Mouse (Mus musculus) megakaryocyte-erythroid progenitor cell, adult 5-6 weeks (primary cell): ENCODE data around the gene Btaf1. TPM values are rescaled to one million over a fixed set of nuclear protein-coding genes. Genes with fewer than 3 reads are reported as not detected.

Experiments used
- ATAC-seq: replicated peaks from 2 replicates; pipeline ENCODE4 v1.8.0; 2016; ENCODE audit warnings: mild to moderate bottlenecking, inconsistent platforms; ENCODE audit not compliant: severe bottlenecking, poor library complexity, low FRiP score, low TSS enrichment
- total RNA-seq, 2 experiments: library from RNA; stranded (forward) in 1 of 2; stranded (reverse) in 1 of 2; fragments of 200-1000, 215-1000 nt in 1 of 2; fragments of >200 nt in 1 of 2; fragmentation: Nextera tagmentation in 1 of 2; gene quantifications; 2 replicates each; pipeline ENCODE4 v1.2.3; 2014 to 2017

Btaf1 gene
- total RNA-seq (2014; fragmentation: Nextera tagmentation): 68.1 and 86.4 TPM in 2 replicates
- 131 and 145 TPM in 2 replicates for total RNA-seq (2017)

- peak; percentile 66 for ATAC-seq
Measured at GRCm38 (mm10) chr19:36925671-36926552, at the start of gene Btaf1. Gene Btaf1 (plus strand): TSS chr19:36926079.

DNA sequence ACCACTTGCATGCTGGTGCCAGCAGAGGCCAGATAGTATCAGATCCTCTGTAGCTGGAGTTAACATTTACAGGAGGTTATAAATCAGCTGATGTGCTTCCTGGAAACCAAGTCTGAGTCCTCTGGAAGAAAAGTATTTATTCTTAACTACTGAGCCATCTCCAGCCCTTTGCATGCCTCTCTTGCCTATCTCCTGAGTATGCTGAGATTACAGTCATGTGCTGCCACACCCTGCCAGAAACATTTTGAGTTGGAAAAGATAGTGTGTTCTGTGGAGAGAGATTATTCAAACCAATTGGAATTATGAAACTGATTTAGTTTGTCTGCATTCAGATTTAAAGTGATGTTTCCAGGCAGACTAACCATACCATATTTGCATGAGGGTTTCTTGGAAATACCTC, 48.5 kb upstream of the Btaf1 start:
- ATAC-seq: no peak

DNA sequence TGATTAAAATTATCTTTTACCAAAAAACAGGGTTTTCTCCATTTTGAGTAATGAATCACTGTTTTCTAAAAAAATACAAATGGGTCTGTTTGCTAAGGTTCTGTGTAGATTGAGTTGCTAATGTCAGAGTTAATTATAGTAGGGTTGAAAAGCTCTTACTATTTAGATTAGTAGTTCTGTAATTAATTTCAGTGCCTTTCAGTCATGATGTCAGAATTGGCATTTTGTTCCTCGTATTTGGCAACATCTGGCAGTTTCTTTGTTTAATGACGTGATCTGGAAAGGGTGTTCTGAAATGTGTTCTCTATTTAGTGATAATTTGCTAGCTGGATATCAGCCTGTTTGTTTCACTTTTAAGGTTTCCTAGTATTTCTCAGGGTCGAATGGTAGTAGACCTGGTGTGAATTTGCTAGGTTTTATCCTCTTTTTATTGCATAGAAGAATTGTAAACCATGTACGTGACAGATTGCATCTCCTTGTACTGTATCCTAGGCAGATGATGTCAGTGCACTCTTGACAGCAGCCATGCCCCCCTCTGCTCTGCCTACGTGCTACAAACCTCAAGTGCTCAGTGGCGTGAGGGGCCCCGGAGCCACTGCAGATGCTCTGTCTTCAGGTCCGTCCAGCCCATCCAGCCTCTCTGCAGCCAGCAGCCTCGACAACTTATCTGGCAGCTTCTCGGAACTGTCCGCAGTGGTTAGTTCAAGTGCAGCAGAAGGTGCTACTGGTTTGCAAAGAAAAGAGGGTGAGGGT, 47.0 kb upstream of the Btaf1 start:
- ATAC-seq: no peak

- 0 out of 2 replicates have a peak, but pooled peaks have one; percentile 22 for ATAC-seq
Measured at GRCm38 (mm10) chr19:36883119-36883518, 42.8 kb upstream of the Btaf1 start.

DNA sequence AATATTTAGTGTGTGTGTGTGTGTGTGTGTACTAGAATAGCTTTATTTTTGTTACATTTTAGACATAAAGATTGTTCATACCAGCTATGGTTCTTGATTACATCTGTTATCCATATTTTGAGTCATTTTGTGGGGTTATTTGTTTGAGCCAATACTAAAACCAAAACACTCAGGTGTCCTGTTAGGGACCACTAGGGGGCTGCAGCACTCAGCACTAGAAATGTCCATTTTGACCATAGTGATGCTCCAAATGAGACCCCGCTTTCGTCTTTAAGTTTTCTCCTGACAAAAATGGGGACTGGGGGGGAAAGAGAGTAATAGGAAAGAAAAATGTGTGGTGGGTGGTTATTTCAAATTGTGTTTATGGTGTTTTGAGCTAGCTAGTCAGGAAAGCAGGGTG, 39.6 kb upstream of the Btaf1 start:
- ATAC-seq: no peak

DNA sequence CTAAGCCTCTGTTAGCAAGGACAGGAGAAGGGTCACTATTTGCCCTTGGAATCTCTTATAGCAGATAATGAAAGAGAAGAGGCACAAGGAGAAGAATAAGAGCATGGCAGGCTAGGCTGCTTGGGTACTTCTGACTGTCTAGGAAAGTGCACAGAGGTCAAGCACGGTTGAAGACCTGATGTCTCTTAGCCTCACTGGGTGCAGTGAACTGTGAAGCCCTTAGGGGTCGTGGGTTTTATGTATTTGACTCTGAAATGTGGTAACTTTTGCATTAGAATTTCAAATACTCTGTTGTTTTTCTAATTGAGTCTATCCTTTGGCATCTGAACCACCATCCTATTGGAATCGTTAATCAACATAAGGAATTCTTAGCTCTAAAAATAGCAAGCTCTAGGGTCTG, 38.2 kb upstream of the Btaf1 start:
- no peak for ATAC-seq

GRCm38 (mm10) chr19:36891746-36892145, 34.1 kb upstream of the Btaf1 start:
- no peak for ATAC-seq

GRCm38 (mm10) chr19:36896791-36897569, 28.9 kb upstream of the Btaf1 start:
- ATAC-seq: no peak

DNA sequence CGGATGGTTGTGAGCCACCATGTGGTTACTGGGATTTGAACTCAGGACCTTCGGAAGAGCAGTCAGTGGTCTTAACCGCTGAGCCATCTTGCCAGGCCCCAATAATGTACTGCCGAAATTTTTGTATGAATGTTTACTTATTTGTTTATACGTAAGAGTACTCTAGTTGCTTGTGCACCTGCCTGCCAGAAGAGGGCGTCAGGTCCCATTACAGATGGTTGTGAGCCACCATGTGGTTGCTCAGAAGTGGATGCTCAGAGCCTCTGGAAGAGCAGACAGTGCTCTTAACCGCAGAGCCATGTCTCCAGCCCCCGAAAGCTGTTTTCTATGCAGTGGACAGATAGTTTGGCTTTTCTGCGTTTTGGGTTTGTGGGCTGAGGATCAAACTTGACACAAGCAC, 28.1 kb upstream of the Btaf1 start:
- peak; percentile 60 for ATAC-seq

- ATAC-seq: no peak
Measured at GRCm38 (mm10) chr19:36903377-36903776, 22.5 kb upstream of the Btaf1 start.

- ATAC-seq: peak; percentile 84
Measured at GRCm38 (mm10) chr19:36904211-36905007, 21.5 kb upstream of the Btaf1 start.

DNA sequence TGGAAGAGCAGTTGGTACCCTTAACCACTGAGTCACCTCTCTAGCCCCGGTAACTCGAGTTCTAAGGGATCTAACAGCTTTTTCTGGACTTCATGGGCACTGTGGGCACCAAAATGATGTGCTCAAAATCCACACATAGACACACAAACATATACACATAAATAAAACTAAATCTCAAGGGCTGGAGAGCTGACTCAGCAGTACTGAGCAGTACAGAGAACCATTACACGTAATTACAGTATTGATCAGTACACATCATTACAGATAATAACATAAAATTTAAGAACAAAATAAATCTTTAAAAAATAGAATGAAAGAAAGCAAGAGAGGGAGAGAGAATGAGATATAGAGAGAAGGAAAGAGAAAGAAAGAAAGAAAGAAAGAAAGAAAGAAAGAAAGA, 16.7 kb upstream of the Btaf1 start:
- no peak for ATAC-seq

DNA sequence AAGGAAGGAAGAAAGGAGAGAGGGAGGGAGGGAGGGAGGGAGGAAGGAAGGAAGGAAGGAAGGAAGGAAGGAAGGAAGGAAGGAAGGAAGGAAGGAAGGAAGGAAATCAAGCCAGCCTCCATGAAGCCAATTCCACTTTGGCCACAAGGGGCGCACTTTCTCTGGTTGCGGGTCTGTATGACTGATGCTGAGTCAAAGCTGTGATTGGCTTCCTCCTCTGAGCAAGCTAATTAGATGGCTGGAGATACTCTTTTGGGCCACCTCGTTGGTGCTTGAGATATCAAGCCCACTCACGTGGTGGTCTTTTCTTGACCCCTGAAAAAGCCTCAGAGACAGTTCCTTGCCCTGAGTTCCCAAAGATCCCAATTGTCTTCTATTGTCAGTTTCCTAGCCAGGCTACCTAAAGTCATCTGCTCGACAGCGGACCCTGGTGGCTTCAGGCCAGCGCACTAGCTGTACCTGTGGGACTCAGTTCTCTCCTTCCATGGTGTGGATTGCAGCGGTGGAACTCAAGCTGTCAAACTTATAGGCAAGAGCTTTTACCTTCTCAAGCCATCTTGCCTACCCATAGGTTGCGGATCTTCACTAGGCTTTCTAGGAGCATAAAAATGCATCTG, 16.1 kb upstream of the Btaf1 start:
- ATAC-seq: peak; percentile 84

DNA sequence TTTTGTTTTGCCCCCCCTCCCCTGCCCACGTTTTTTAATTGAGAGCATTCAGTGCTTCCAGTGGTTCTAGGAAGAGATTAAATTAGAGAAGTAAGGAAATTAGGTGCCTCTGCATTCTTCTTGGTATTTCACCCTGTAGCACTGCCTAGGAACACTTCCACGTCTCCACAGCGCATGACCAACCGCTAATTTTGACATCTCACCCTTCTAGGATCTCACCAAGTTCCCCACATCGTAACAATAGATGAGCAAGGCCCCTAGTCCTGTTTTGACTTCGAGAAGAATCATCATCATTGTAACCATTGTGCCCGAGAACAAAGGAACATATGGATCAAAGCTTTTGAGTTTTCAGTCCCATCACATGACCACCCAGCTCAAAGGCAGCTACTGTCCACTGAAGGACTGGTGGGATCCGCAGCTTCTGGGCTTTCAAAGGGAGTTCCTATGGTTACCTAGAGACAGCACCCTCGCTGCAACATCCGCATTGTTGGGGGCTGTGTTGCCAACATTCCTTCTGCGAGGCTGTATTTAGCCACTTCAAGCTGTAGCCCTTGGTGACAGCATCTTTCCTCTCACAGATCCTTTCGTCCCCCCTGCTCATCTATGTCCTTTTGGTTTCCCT, 15.3 kb upstream of the Btaf1 start:
- ATAC-seq: no peak

- ATAC-seq: no peak
Measured at GRCm38 (mm10) chr19:36913064-36913463, 12.8 kb upstream of the Btaf1 start.

- no peak for ATAC-seq
Measured at GRCm38 (mm10) chr19:36916206-36916605, 9.7 kb upstream of the Btaf1 start.

- no peak for ATAC-seq
Measured at GRCm38 (mm10) chr19:36916876-36917389, 8.9 kb upstream of the Btaf1 start.
